Mouse (Mus musculus) hindbrain, embryonic 13.5 days (tissue): ENCODE data around the gene Mink1. TPM values are rescaled to one million over a fixed set of nuclear protein-coding genes. Genes with fewer than 3 reads are reported as not detected.

Source experiments
- ATAC-seq: fragments of 200-750 bp; cut with Nextera tagmentation; 2 replicates; pipeline ENCODE4 v1.8.0; 2017; ENCODE audit warnings: moderate TSS enrichment; ENCODE audit not compliant: low FRiP score
- H3K27ac ChIP-seq: fragments of 300-500 bp; sonication (generic); 2 replicates; pipeline ENCODE4 v1.5.1; 2015; ENCODE audit warnings: inconsistent platforms, mild to moderate bottlenecking, moderate library complexity
- H3K27me3 ChIP-seq: fragments of 300-500 bp; sonication (generic); 2 replicates; pipeline ENCODE4 v1.6.1; 2015; ENCODE audit warnings: mild to moderate bottlenecking, inconsistent platforms
- H3K36me3 ChIP-seq: fragments of 300-500 bp; sonication (generic); 2 replicates; pipeline ENCODE4 v1.6.1; 2015; ENCODE audit warnings: mild to moderate bottlenecking, inconsistent platforms
- H3K4me1 ChIP-seq: fragments of 300-500 bp; sonication (generic); replicated peaks from 2 replicates; pipeline ENCODE4 v1.6.1; 2015; ENCODE audit warnings: inconsistent platforms
- H3K4me2 ChIP-seq: fragments of 300-500 bp; sonication (generic); 2 replicates; pipeline ENCODE4 v1.6.1; 2015; ENCODE audit warnings: inconsistent platforms, mild to moderate bottlenecking, moderate library complexity
- H3K4me3 ChIP-seq: fragments of 300-500 bp; sonication (generic); 2 replicates; pipeline ENCODE4 v1.5.1; 2015; ENCODE audit warnings: mild to moderate bottlenecking, inconsistent platforms
- H3K9ac ChIP-seq: fragments of 300-500 bp; sonication (generic); 2 replicates; pipeline ENCODE4 v1.6.1; 2015; ENCODE audit warnings: mild to moderate bottlenecking, inconsistent platforms
- H3K9me3 ChIP-seq: fragments of 300-500 bp; sonication (generic); 2 replicates; pipeline ENCODE4 v1.6.1; 2016; ENCODE audit warnings: inconsistent platforms
- WGBS: fragments of 180-500 bp; shearing (Covaris S2); methylation state at CpG from one replicate; pipeline ENCODE4 v1.1.7; 2015; 5-methylcytosine and 5-hydroxymethylcytosine counted together
- polyA plus RNA-seq: library from polyadenylated mRNA; unstranded; fragments of >200 nt; fragmentation: Nextera tagmentation; extraction: Ambion mirVana; gene quantifications from 2 replicates; pipeline ENCODE4 v1.2.1, GENCODE M21; 2015

Gene Mink1
- polyA plus RNA-seq, 1 experiment from 2014 or later: 14.2 TPM

GRCm38 (mm10) chr11:70597301-70597700, 34.6 kb downstream of the Mink1 start:
- 85% methylated on average over 6 of the region's 6 CpGs for WGBS
- peaks cover 44% of the 10 kb centered on the region for H3K36me3 ChIP-seq
- no peak overlapping the region for H3K4me3 ChIP-seq
- H3K9ac ChIP-seq: no peak overlapping the region
- H3K9me3 ChIP-seq: no peaks in the 10 kb centered on the region
- no peak overlapping the region for H3K27ac ChIP-seq
- no peaks in the 10 kb centered on the region for H3K27me3 ChIP-seq
- peaks cover 18% of the 10 kb centered on the region for H3K4me1 ChIP-seq
- no peak for ATAC-seq
- no peak overlapping the region for H3K4me2 ChIP-seq

- ATAC-seq: no peak
- Histone ChIP-seq H3K36me3 (peaks cover 54% of the 10 kb centered on the region), H3K27me3 (no peaks in the 10 kb centered on the region), H3K4me2 (no peak overlapping the region), H3K9me3 (no peaks in the 10 kb centered on the region), H3K4me3 (no peak overlapping the region), H3K9ac (no peak overlapping the region), H3K4me1 (peaks cover 18% of the 10 kb centered on the region), H3K27ac (no peak overlapping the region)
- 93% methylated on average over 9 of the region's 9 CpGs for WGBS
Measured at GRCm38 (mm10) chr11:70598451-70598953, 35.8 kb downstream of the Mink1 start.

- 57% methylated on average over 14 of the region's 14 CpGs for WGBS
- H3K4me2 ChIP-seq: no peak overlapping the region
- no peak overlapping the region for H3K9ac ChIP-seq
- no peaks in the 10 kb centered on the region for H3K9me3 ChIP-seq
- H3K27me3 ChIP-seq: no peaks in the 10 kb centered on the region
- no peaks in the 10 kb centered on the region for H3K4me1 ChIP-seq
- no peak for ATAC-seq
- H3K4me3 ChIP-seq: no peak overlapping the region
- no peak overlapping the region for H3K27ac ChIP-seq
- H3K36me3 ChIP-seq: peaks cover 89% of the 10 kb centered on the region
Measured at GRCm38 (mm10) chr11:70605024-70605566, 42.4 kb downstream of the Mink1 start.

GRCm38 (mm10) chr11:70606717-70607116, 44.0 kb downstream of the Mink1 start:
- H3K27ac ChIP-seq: no peak overlapping the region
- H3K36me3 ChIP-seq: peaks cover 97% of the 10 kb centered on the region
- 78% methylated on average over 12 of the region's 12 CpGs for WGBS

GRCm38 (mm10) chr11:70607611-70608010, 44.9 kb downstream of the Mink1 start:
- no peak for ATAC-seq
- Histone ChIP-seq H3K9me3 (no peaks in the 10 kb centered on the region), H3K4me3 (no peak overlapping the region), H3K36me3 (peaks cover 98% of the 10 kb centered on the region), H3K9ac (no peak overlapping the region), H3K4me1 (no peaks in the 10 kb centered on the region), H3K4me2 (no peak overlapping the region), H3K27ac (no peak overlapping the region), H3K27me3 (no peaks in the 10 kb centered on the region)
- 95% methylated on average over 9 of the region's 9 CpGs for WGBS

More at GRCm38 (mm10) chr11:70606717-70607116, 44.0 kb downstream of the Mink1 start:
- H3K4me3 ChIP-seq: no peak overlapping the region
- H3K4me1 ChIP-seq: no peaks in the 10 kb centered on the region
- H3K9me3 ChIP-seq: no peaks in the 10 kb centered on the region
- no peak for ATAC-seq
- H3K4me2 ChIP-seq: no peak overlapping the region
- no peaks in the 10 kb centered on the region for H3K27me3 ChIP-seq
- H3K9ac ChIP-seq: no peak overlapping the region

GRCm38 (mm10) chr11:70608381-70609066, 45.8 kb downstream of the Mink1 start:
- H3K9me3 ChIP-seq: no peaks in the 10 kb centered on the region
- 88% methylated on average over 26 of the region's 26 CpGs for whole genome bisulfite sequencing
- no peaks in the 10 kb centered on the region for H3K4me1 ChIP-seq
- peaks cover 99% of the 10 kb centered on the region for H3K36me3 ChIP-seq
- H3K27ac ChIP-seq: no peak overlapping the region
- H3K9ac ChIP-seq: no peak overlapping the region
- no peak for ATAC-seq
- H3K27me3 ChIP-seq: no peaks in the 10 kb centered on the region
- no peak overlapping the region for H3K4me2 ChIP-seq
- no peak overlapping the region for H3K4me3 ChIP-seq

- no peak overlapping the region for H3K4me2 ChIP-seq
- 87% methylated on average over 4 of the region's 4 CpGs for WGBS
- ATAC-seq: no peak
Measured at GRCm38 (mm10) chr11:70610752-70611151, 48.1 kb downstream of the Mink1 start.

GRCm38 (mm10) chr11:70612505-70612904, 49.8 kb downstream of the Mink1 start:
- ATAC-seq: no peak
- H3K36me3 ChIP-seq: peaks cover 60% of the 10 kb centered on the region
- H3K27ac ChIP-seq: no peak overlapping the region
- H3K4me2 ChIP-seq: no peak overlapping the region
- no peak overlapping the region for H3K4me3 ChIP-seq
- H3K9me3 ChIP-seq: no peaks in the 10 kb centered on the region
- 82% methylated on average over 7 of the region's 7 CpGs for WGBS
- H3K9ac ChIP-seq: no peak overlapping the region
- H3K27me3 ChIP-seq: peaks cover 22% of the 10 kb centered on the region
- peaks cover 12% of the 10 kb centered on the region for H3K4me1 ChIP-seq

More at GRCm38 (mm10) chr11:70610752-70611151, 48.1 kb downstream of the Mink1 start:
- H3K9me3 ChIP-seq: no peaks in the 10 kb centered on the region
- H3K9ac ChIP-seq: no peak overlapping the region
- H3K36me3 ChIP-seq: peaks cover 77% of the 10 kb centered on the region
- peaks cover 12% of the 10 kb centered on the region for H3K4me1 ChIP-seq
- no peak overlapping the region for H3K27ac ChIP-seq
- H3K4me3 ChIP-seq: no peak overlapping the region
- peaks cover 15% of the 10 kb centered on the region for H3K27me3 ChIP-seq

- H3K36me3 ChIP-seq: peaks cover 34% of the 10 kb centered on the region
- ATAC-seq: peak; percentile 49; the same call in 1 of the 2 replicates
- H3K27me3 ChIP-seq: peaks cover 22% of the 10 kb centered on the region
- no peak overlapping the region for H3K27ac ChIP-seq
- H3K4me3 ChIP-seq: peak overlapping the region; percentile 24
- peaks cover 12% of the 10 kb centered on the region for H3K4me1 ChIP-seq
- peak overlapping the region; percentile 62 for H3K9ac ChIP-seq
- H3K9me3 ChIP-seq: no peaks in the 10 kb centered on the region
- WGBS: 2% methylated on average over 17 of the region's 17 CpGs
- H3K4me2 ChIP-seq: peak overlapping the region; percentile 54
Measured at GRCm38 (mm10) chr11:70615074-70615473, 52.4 kb downstream of the Mink1 start.

- Histone ChIP-seq H3K27me3 (peaks cover 22% of the 10 kb centered on the region), H3K9ac (peak within 1 kb of the TSS; percentile 62), H3K4me1 (peaks cover 12% of the 10 kb centered on the region), H3K4me2 (peak within 1 kb of the TSS; percentile 54), H3K4me3 (peak within 1 kb of the TSS; percentile 24), H3K27ac (no peak within 1 kb of the TSS), H3K9me3 (no peaks in the 10 kb centered on the region), H3K36me3 (peaks cover 29% of the 10 kb centered on the region)
- 9% methylated on average over 21 of the region's 21 CpGs for WGBS
- no peak; the same call in 1 of the 2 replicates for ATAC-seq
Measured at GRCm38 (mm10) chr11:70615516-70616093, 52.9 kb downstream of the Mink1 start, which contains the start of gene 4930544D05Rik. TSS of gene 4930544D05Rik (plus strand) at chr11:70615848.

- Histone ChIP-seq H3K27ac (no peak within 1 kb of the TSS), H3K4me2 (no peak within 1 kb of the TSS), H3K27me3 (peaks cover 22% of the 10 kb centered on the region), H3K4me1 (peaks cover 12% of the 10 kb centered on the region), H3K4me3 (no peak within 1 kb of the TSS), H3K9ac (no peak within 1 kb of the TSS), H3K36me3 (no peaks in the 10 kb centered on the region), H3K9me3 (no peaks in the 10 kb centered on the region)
- 47% methylated on average over 1 of the region's 1 CpGs for WGBS
- ATAC-seq: no peak
Measured at GRCm38 (mm10) chr11:70619101-70619500, 56.4 kb downstream of the Mink1 start, which contains the start of gene Chrne. TSS of gene Chrne (minus strand) at chr11:70619216.

GRCm38 (mm10) chr11:70621972-70622814, 59.5 kb downstream of the Mink1 start:
- no peaks in the 10 kb centered on the region for H3K36me3 ChIP-seq
- no peaks in the 10 kb centered on the region for H3K4me1 ChIP-seq
- no peak overlapping the region for H3K4me2 ChIP-seq
- no peak overlapping the region for H3K4me3 ChIP-seq
- H3K9me3 ChIP-seq: no peaks in the 10 kb centered on the region
- no peak overlapping the region for H3K27ac ChIP-seq
- WGBS: 37% methylated on average over 7 of the region's 7 CpGs
- ATAC-seq: no peak
- peak overlapping the region; percentile 36; the same call in 1 of the 2 replicates for H3K9ac ChIP-seq
- H3K27me3 ChIP-seq: no peaks in the 10 kb centered on the region
